Mouse (Mus musculus) left cerebral cortex, adult 11 months (tissue): ENCODE results near the gene Prss23.

Experiments used
- DNase-seq: peaks from one replicate; pipeline ENCODE4 v3.0.0; 2022; ENCODE audit warnings: low spot score

Gene Prss23

GRCm38 (mm10) chr7:89526731-89527429 lies at the start of gene Prss23:
Prss23 (minus strand) TSS chr7:89527187.
- no peak for DNase-seq

GRCm38 (mm10) chr7:89576127-89576526 lies 49.1 kb upstream of the Prss23 start:
- no peak for DNase-seq

- DNase-seq = no peak
Measured at GRCm38 (mm10) chr7:89564569-89564968, 37.6 kb upstream of the Prss23 start.

GRCm38 (mm10) chr7:89563501-89563900 lies 36.5 kb upstream of the Prss23 start:
- peak; percentile 28 for DNase-seq

GRCm38 (mm10) chr7:89562140-89562539 lies 35.2 kb upstream of the Prss23 start:
- no peak for DNase-seq

GRCm38 (mm10) chr7:89560939-89561338 lies 34.0 kb upstream of the Prss23 start:
- no peak for DNase-seq

- DNase-seq = no peak
Measured at GRCm38 (mm10) chr7:89559633-89560032, 32.6 kb upstream of the Prss23 start.

GRCm38 (mm10) chr7:89559105-89559504 lies 32.1 kb upstream of the Prss23 start:
- no peak for DNase-seq

GRCm38 (mm10) chr7:89558446-89559039 lies 31.6 kb upstream of the Prss23 start:
- no peak for DNase-seq

- no peak for DNase-seq
Measured at GRCm38 (mm10) chr7:89557056-89557455, 30.1 kb upstream of the Prss23 start.

- no peak for DNase-seq
Measured at GRCm38 (mm10) chr7:89556652-89557051, 29.7 kb upstream of the Prss23 start.

- no peak for DNase-seq
Measured at GRCm38 (mm10) chr7:89555170-89555569, 28.2 kb upstream of the Prss23 start.

- no peak for DNase-seq
Measured at GRCm38 (mm10) chr7:89554068-89554467, 27.1 kb upstream of the Prss23 start.

- no peak for DNase-seq
Measured at GRCm38 (mm10) chr7:89540976-89541375, 14.0 kb upstream of the Prss23 start.

- DNase-seq = no peak
Measured at GRCm38 (mm10) chr7:89539391-89539790, 12.4 kb upstream of the Prss23 start.

- no peak for DNase-seq
Measured at GRCm38 (mm10) chr7:89527430-89527856, 456 bp upstream of the Prss23 start.

- no peak for DNase-seq
Measured at GRCm38 (mm10) chr7:89523816-89524215, 3.2 kb downstream of the Prss23 start.

- no peak for DNase-seq
Measured at GRCm38 (mm10) chr7:89522170-89522569, 4.8 kb downstream of the Prss23 start.

GRCm38 (mm10) chr7:89517460-89518390 lies 9.3 kb downstream of the Prss23 start:
- DNase-seq = no peak

- no peak for DNase-seq
Measured at GRCm38 (mm10) chr7:89516551-89517459, 10.2 kb downstream of the Prss23 start.

- no peak for DNase-seq
Measured at GRCm38 (mm10) chr7:89511921-89512514, 15.0 kb downstream of the Prss23 start.
